Mouse (Mus musculus): ENCODE measurements around the gene Kmt5b. TPM values are rescaled to one million over a fixed set of nuclear protein-coding genes. Genes with fewer than 3 reads are reported as not detected.

Gene Kmt5b
- polyA plus RNA-seq, 1 experiment: 35.1 TPM

- no peak for TF ChIP-seq POLR2A (IDR thresholded peaks at IDR 0.05; ENCODE audit: borderline replicate concordance, low read depth, low read length)
- no peak for TF ChIP-seq CTCF (IDR thresholded peaks at IDR 0.05; ENCODE audit: low read depth, low read length)
Observed at GRCm38 (mm10) chr19:3815824-3816223, 48.6 kb downstream of the Kmt5b start.

GRCm38 (mm10) chr19:3819080-3819479 lies 51.9 kb downstream of the Kmt5b start:
- no peak overlapping the region for H3K27ac ChIP-seq (ENCODE audit: insufficient read depth, low read depth, low read length)
- H3K4me1 ChIP-seq (ENCODE audit: control insufficient read depth, insufficient read depth, low read length): no peaks in the 10 kb centered on the region
- no peak for TF ChIP-seq POLR2A (IDR thresholded peaks at IDR 0.05; ENCODE audit: borderline replicate concordance, low read depth, low read length)
- TF ChIP-seq CTCF (IDR thresholded peaks at IDR 0.05; ENCODE audit: low read depth, low read length): no peak
- no peak overlapping the region for H3K4me3 ChIP-seq (ENCODE audit: insufficient read depth, low read length)

More at GRCm38 (mm10) chr19:3815824-3816223, 48.6 kb downstream of the Kmt5b start:
- H3K4me1 ChIP-seq (ENCODE audit: control insufficient read depth, insufficient read depth, low read length): no peaks in the 10 kb centered on the region
- no peak overlapping the region for H3K4me3 ChIP-seq (ENCODE audit: insufficient read depth, low read length)
- H3K27ac ChIP-seq (ENCODE audit: insufficient read depth, low read depth, low read length): no peak overlapping the region

GRCm38 (mm10) chr19:3819899-3820444 lies 52.8 kb downstream of the Kmt5b start:
- Histone ChIP-seq H3K27ac (ENCODE audit: insufficient read depth, low read depth, low read length) (no peak overlapping the region), H3K4me1 (ENCODE audit: control insufficient read depth, insufficient read depth, low read length) (no peaks in the 10 kb centered on the region), H3K4me3 (ENCODE audit: insufficient read depth, low read length) (no peak overlapping the region)
- TF ChIP-seq POLR2A (IDR thresholded peaks at IDR 0.05; ENCODE audit: borderline replicate concordance, low read depth, low read length): no peak
- no peak for TF ChIP-seq CTCF (IDR thresholded peaks at IDR 0.05; ENCODE audit: low read depth, low read length)

GRCm38 (mm10) chr19:3825044-3825443 lies 57.8 kb downstream of the Kmt5b start:
- Histone ChIP-seq H3K27ac (ENCODE audit: insufficient read depth, low read depth, low read length) (no peak overlapping the region), H3K4me1 (ENCODE audit: control insufficient read depth, insufficient read depth, low read length) (peaks cover 5% of the 10 kb centered on the region; the same call in 1 of the 2 replicates), H3K4me3 (ENCODE audit: insufficient read depth, low read length) (no peak overlapping the region)
- TF ChIP-seq POLR2A (IDR thresholded peaks at IDR 0.05; ENCODE audit: borderline replicate concordance, low read depth, low read length) (no peak), CTCF (IDR thresholded peaks at IDR 0.05; ENCODE audit: low read depth, low read length) (no peak)

- TF ChIP-seq POLR2A (IDR thresholded peaks at IDR 0.05; ENCODE audit: borderline replicate concordance, low read depth, low read length) (no peak), CTCF (IDR thresholded peaks at IDR 0.05; ENCODE audit: low read depth, low read length) (no peak)
Observed at GRCm38 (mm10) chr19:3829863-3830262, 62.6 kb downstream of the Kmt5b start.

GRCm38 (mm10) chr19:3831716-3832115 lies 64.5 kb downstream of the Kmt5b start:
- Histone ChIP-seq H3K4me1 (ENCODE audit: control insufficient read depth, insufficient read depth, low read length) (peaks cover 11% of the 10 kb centered on the region), H3K27ac (ENCODE audit: insufficient read depth, low read depth, low read length) (no peak overlapping the region), H3K4me3 (ENCODE audit: insufficient read depth, low read length) (no peak overlapping the region)
- TF ChIP-seq CTCF (IDR thresholded peaks at IDR 0.05; ENCODE audit: low read depth, low read length): no peak
- TF ChIP-seq POLR2A (IDR thresholded peaks at IDR 0.05; ENCODE audit: borderline replicate concordance, low read depth, low read length): no peak

More at GRCm38 (mm10) chr19:3829863-3830262, 62.6 kb downstream of the Kmt5b start:
- Histone ChIP-seq H3K4me1 (ENCODE audit: control insufficient read depth, insufficient read depth, low read length) (peaks cover 11% of the 10 kb centered on the region), H3K27ac (ENCODE audit: insufficient read depth, low read depth, low read length) (no peak overlapping the region), H3K4me3 (ENCODE audit: insufficient read depth, low read length) (no peak overlapping the region)

- TF ChIP-seq CTCF (IDR thresholded peaks at IDR 0.05; ENCODE audit: low read depth, low read length): no peak
- Histone ChIP-seq H3K4me3 (ENCODE audit: insufficient read depth, low read length) (no peak overlapping the region), H3K27ac (ENCODE audit: insufficient read depth, low read depth, low read length) (no peak overlapping the region), H3K4me1 (ENCODE audit: control insufficient read depth, insufficient read depth, low read length) (peaks cover 11% of the 10 kb centered on the region)
Observed at GRCm38 (mm10) chr19:3832851-3833353, 65.7 kb downstream of the Kmt5b start.

GRCm38 (mm10) chr19:3834301-3834700 lies 67.1 kb downstream of the Kmt5b start:
- Histone ChIP-seq H3K4me1 (ENCODE audit: control insufficient read depth, insufficient read depth, low read length) (peaks cover 13% of the 10 kb centered on the region), H3K27ac (ENCODE audit: insufficient read depth, low read depth, low read length) (no peak overlapping the region), H3K4me3 (ENCODE audit: insufficient read depth, low read length) (no peak overlapping the region)
- no peak for TF ChIP-seq POLR2A (IDR thresholded peaks at IDR 0.05; ENCODE audit: borderline replicate concordance, low read depth, low read length)
- TF ChIP-seq CTCF (IDR thresholded peaks at IDR 0.05; ENCODE audit: low read depth, low read length): no peak

GRCm38 (mm10) chr19:3836791-3837190 lies 69.6 kb downstream of the Kmt5b start:
- no peak overlapping the region for H3K4me3 ChIP-seq (ENCODE audit: insufficient read depth, low read length)
- no peak overlapping the region for H3K27ac ChIP-seq (ENCODE audit: insufficient read depth, low read depth, low read length)
- TF ChIP-seq CTCF (IDR thresholded peaks at IDR 0.05; ENCODE audit: low read depth, low read length): no peak
- TF ChIP-seq POLR2A (IDR thresholded peaks at IDR 0.05; ENCODE audit: borderline replicate concordance, low read depth, low read length): no peak

GRCm38 (mm10) chr19:3838931-3839330 lies 71.7 kb downstream of the Kmt5b start:
- no peak overlapping the region for H3K27ac ChIP-seq (ENCODE audit: insufficient read depth, low read depth, low read length)
- no peak overlapping the region for H3K4me3 ChIP-seq (ENCODE audit: insufficient read depth, low read length)
- no peak for TF ChIP-seq CTCF (IDR thresholded peaks at IDR 0.05; ENCODE audit: low read depth, low read length)
- TF ChIP-seq POLR2A (IDR thresholded peaks at IDR 0.05; ENCODE audit: borderline replicate concordance, low read depth, low read length): no peak
- H3K4me1 ChIP-seq (ENCODE audit: control insufficient read depth, insufficient read depth, low read length): peaks cover 10% of the 10 kb centered on the region

More at GRCm38 (mm10) chr19:3836791-3837190, 69.6 kb downstream of the Kmt5b start:
- peaks cover 16% of the 10 kb centered on the region for H3K4me1 ChIP-seq (ENCODE audit: control insufficient read depth, insufficient read depth, low read length)
